Mouse (Mus musculus): ENCODE measurements around the gene Camkmt. TPM values are rescaled to one million over a fixed set of nuclear protein-coding genes. Genes with fewer than 3 reads are reported as not detected.
A peak's percentile ranks its signal among the peaks of the same experiment; 100 is the strongest.

Camkmt gene
- total and polyA plus RNA-seq, 3 experiments, result 1.6 to 5.9 TPM; not detected in 1

DNA sequence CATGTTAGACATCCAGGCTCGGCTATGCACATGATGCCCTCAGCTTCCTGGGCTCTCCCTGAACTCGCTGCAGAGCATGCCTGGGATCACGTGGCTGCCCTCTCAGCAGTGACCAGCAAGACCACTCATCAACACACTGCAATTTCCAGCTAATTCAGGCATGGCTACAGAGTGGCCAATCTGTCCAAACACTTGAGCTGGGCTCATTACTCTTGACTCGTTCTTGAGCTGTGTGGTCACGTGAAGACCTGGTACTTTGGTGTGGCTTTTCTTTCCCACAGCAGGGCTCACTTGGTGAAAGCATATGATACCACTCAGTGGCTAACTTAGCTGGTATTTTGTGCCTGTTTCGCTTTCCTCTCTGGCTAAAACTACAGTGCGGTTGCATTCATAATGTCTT is 282.2 kb downstream of the Camkmt start:
- H3K27ac ChIP-seq (ENCODE audit: control insufficient read depth, low read depth, low read length), result no peak overlapping the region
- no peak for DNase-seq (ENCODE audit: low read depth, low spot score)
- TF ChIP-seq TAL1 (IDR thresholded peaks at IDR 0.05; ENCODE audit: low read length) (no peak), MEF2A (IDR thresholded peaks at IDR 0.05; ENCODE audit: extremely low read depth, insufficient replicate concordance, low read depth, low read length, poor library complexity, severe bottlenecking) (no peak), ZC3H11A (IDR thresholded peaks at IDR 0.05; ENCODE audit: low read depth, low read length) (no peak), CHD1 (IDR thresholded peaks at IDR 0.05; ENCODE audit: low read depth, low read length) (no peak), MAX (IDR thresholded peaks at IDR 0.05; ENCODE audit: low read length) (no peak), ZNF384 (IDR thresholded peaks at IDR 0.05; ENCODE audit: low read depth, low read length) (no peak), SIN3A (IDR thresholded peaks at IDR 0.05; ENCODE audit: low read length) (no peak), CTCF (IDR thresholded peaks at IDR 0.05 in 2 of 3, conservative IDR thresholded peaks at IDR 0.05 in 1 of 3; ENCODE audit: control insufficient read depth in 1 of 3, insufficient read depth in 1 of 3, low read depth in 2 of 3, low read length in 3 of 3, poor library complexity in 1 of 3, severe bottlenecking in 1 of 3) (no peak), EP300 (IDR thresholded peaks at IDR 0.05; ENCODE audit: low read depth in 1 of 2, low read length in 2 of 2) (no peak), HCFC1 (IDR thresholded peaks at IDR 0.05; ENCODE audit: low read depth, low read length) (no peak), SMC3 (IDR thresholded peaks at IDR 0.05; ENCODE audit: low read depth, low read length) (no peak), POLR2AphosphoS5 (IDR thresholded peaks at IDR 0.05; ENCODE audit: borderline replicate concordance, low read depth, low read length) (no peak), ZMIZ1 (IDR thresholded peaks at IDR 0.05; ENCODE audit: low read depth, low read length) (no peak), POLR2A (IDR thresholded peaks at IDR 0.05; ENCODE audit: control insufficient read depth in 1 of 2, insufficient read depth in 1 of 2, low read depth in 1 of 2, low read length in 2 of 2, poor library complexity in 1 of 2) (no peak)
- no peak overlapping the region for H3K9ac ChIP-seq (ENCODE audit: control insufficient read depth, low read depth, low read length, poor library complexity, severe bottlenecking)
- H3K27me3 ChIP-seq (ENCODE audit: control insufficient read depth in 1 of 2, insufficient read depth in 2 of 2, low read length in 2 of 2), result no peaks in the 10 kb centered on the region
- peaks cover 0 to 3% of the 10 kb centered on the region in 2 experiments; a peak in 2 of 4 replicates for H3K36me3 ChIP-seq (ENCODE audit: control insufficient read depth in 1 of 2, insufficient read depth in 2 of 2, low read length in 2 of 2)
- H3K9me3 ChIP-seq (replicated peaks; ENCODE audit: insufficient read depth, low read length), result no peaks in the 10 kb centered on the region
- no peak overlapping the region for H3K4me3 ChIP-seq (ENCODE audit: control insufficient read depth in 1 of 2, insufficient read depth in 1 of 2, low read depth in 2 of 2, low read length in 2 of 2)
- H3K4me1 ChIP-seq (ENCODE audit: control insufficient read depth in 1 of 2, insufficient read depth in 2 of 2, low read length in 2 of 2), result peaks cover 0 to 12% of the 10 kb centered on the region in 2 experiments; a peak in 3 of 4 replicates
- H3K79me2 ChIP-seq (ENCODE audit: control insufficient read depth, insufficient read depth, low read length, poor library complexity), result no peaks in the 10 kb centered on the region

DNA sequence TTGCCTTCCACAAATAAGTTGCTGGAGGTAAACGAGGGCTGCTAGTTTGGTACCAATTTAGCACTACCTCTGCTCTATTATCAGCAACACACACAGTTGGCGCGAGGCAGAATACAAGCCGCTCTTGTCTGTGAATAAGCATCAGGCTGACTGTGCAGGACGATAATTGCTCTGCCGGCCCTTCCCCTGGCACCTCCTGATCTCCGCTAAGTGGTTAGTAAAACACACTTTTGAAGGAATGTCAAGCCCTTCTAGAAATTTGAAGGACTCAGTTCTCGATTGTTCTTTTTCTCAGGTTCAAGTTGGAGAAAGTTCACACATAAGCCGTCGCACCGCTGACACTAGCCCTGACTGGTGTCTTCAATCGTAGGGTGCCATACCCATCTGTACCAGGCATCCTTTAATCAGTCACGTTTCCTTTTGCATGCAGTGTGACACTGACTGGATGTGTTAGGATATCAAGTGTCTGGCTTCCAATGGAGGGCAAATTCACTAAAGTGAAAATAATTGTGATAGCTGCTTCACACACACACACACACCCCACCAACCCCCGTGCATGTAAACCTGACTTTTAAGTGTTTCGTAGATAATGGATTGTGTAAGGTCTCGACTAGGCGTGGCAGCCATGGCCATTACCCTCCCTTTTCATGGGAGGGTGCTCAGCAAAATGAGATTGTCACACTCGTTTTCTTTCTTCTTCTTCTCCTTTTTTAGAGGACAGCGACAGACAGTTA is 283.9 kb downstream of the Camkmt start:
- Histone ChIP-seq H3K4me1 (ENCODE audit: control insufficient read depth in 1 of 2, insufficient read depth in 2 of 2, low read length in 2 of 2) (peaks cover 0 to 12% of the 10 kb centered on the region in 2 experiments; a peak in 3 of 4 replicates), H3K79me2 (ENCODE audit: control insufficient read depth, insufficient read depth, low read length, poor library complexity) (no peaks in the 10 kb centered on the region), H3K9me3 (replicated peaks; ENCODE audit: insufficient read depth, low read length) (no peaks in the 10 kb centered on the region), H3K36me3 (ENCODE audit: control insufficient read depth in 1 of 2, insufficient read depth in 2 of 2, low read length in 2 of 2) (peaks cover 0 to 3% of the 10 kb centered on the region in 2 experiments; a peak in 2 of 4 replicates), H3K27me3 (ENCODE audit: control insufficient read depth in 1 of 2, insufficient read depth in 2 of 2, low read length in 2 of 2) (no peaks in the 10 kb centered on the region), H3K4me3 (ENCODE audit: control insufficient read depth in 1 of 2, insufficient read depth in 1 of 2, low read depth in 2 of 2, low read length in 2 of 2) (peak overlapping the region; percentile 34 to 56), H3K27ac (ENCODE audit: control insufficient read depth, low read depth, low read length) (peak overlapping the region; percentile 28), H3K9ac (ENCODE audit: control insufficient read depth, low read depth, low read length, poor library complexity, severe bottlenecking) (peak overlapping the region; percentile 46)
- DNase-seq (ENCODE audit: low read depth, low spot score), result peak; percentile 62
- TF ChIP-seq SMC3 (IDR thresholded peaks at IDR 0.05; ENCODE audit: low read depth, low read length) (no peak), TBP (IDR thresholded peaks at IDR 0.05; ENCODE audit: low read depth, low read length) (peak; percentile 77), GATA1 (IDR thresholded peaks at IDR 0.05; ENCODE audit: low read depth, low read length) (peak; percentile 40; the same call in 1 of the 2 replicates), MEF2A (IDR thresholded peaks at IDR 0.05; ENCODE audit: extremely low read depth, insufficient replicate concordance, low read depth, low read length, poor library complexity, severe bottlenecking) (no peak), BHLHE40 (IDR thresholded peaks at IDR 0.05; ENCODE audit: borderline replicate concordance, low read depth, low read length) (peak; percentile 48; the same call in 1 of the 2 replicates), EP300 (IDR thresholded peaks at IDR 0.05; ENCODE audit: low read depth in 1 of 2, low read length in 2 of 2) (peak in 1 of 2 experiments; percentile 51; a peak in 2 of 4 replicates), MXI1 (IDR thresholded peaks at IDR 0.05; ENCODE audit: low read depth, low read length) (peak; percentile 42), USF1 (IDR thresholded peaks at IDR 0.05; ENCODE audit: low read depth, low read length) (no peak), TAL1 (IDR thresholded peaks at IDR 0.05; ENCODE audit: low read length) (peak; percentile 23; the same call in 1 of the 2 replicates)
